Mouse (Mus musculus) adrenal gland, postnatal 25 days (tissue): ENCODE data around the gene Dglucy. TPM values are rescaled to one million over a fixed set of nuclear protein-coding genes. Genes with fewer than 3 reads are reported as not detected.

Experiments used
- DNase-seq: peaks from one replicate; pipeline ENCODE4 v3.0.0; 2021; ENCODE audit warnings: mixed read lengths
- total RNA-seq: library from RNA; stranded (reverse); gene quantifications from 2 replicates; pipeline ENCODE4 v1.2.3, GENCODE M21; 2021

Gene Dglucy
- total RNA-seq, 1 experiment from 2014 or later = 17.2 TPM

GRCm38 (mm10) chr12:100843171-100843570, 64.3 kb downstream of the Dglucy start:
- DNase-seq = no peak

- DNase-seq = no peak
Measured at GRCm38 (mm10) chr12:100844546-100844945, 65.7 kb downstream of the Dglucy start.

GRCm38 (mm10) chr12:100845829-100846228, 67.0 kb downstream of the Dglucy start:
- no peak for DNase-seq

- DNase-seq = no peak
Measured at GRCm38 (mm10) chr12:100846566-100846965, 67.7 kb downstream of the Dglucy start.

GRCm38 (mm10) chr12:100847437-100848080, 68.7 kb downstream of the Dglucy start:
- no peak for DNase-seq

- no peak for DNase-seq
Measured at GRCm38 (mm10) chr12:100849421-100850138, 70.7 kb downstream of the Dglucy start.

- no peak for DNase-seq
Measured at GRCm38 (mm10) chr12:100852370-100852769, 73.5 kb downstream of the Dglucy start.

- no peak for DNase-seq
Measured at GRCm38 (mm10) chr12:100856337-100856736, 77.5 kb downstream of the Dglucy start.

- no peak for DNase-seq
Measured at GRCm38 (mm10) chr12:100857791-100858190, 78.9 kb downstream of the Dglucy start.

GRCm38 (mm10) chr12:100862272-100862671, 83.4 kb downstream of the Dglucy start:
- no peak for DNase-seq

- DNase-seq = no peak
Measured at GRCm38 (mm10) chr12:100862856-100863446, 84.1 kb downstream of the Dglucy start.

- no peak for DNase-seq
Measured at GRCm38 (mm10) chr12:100865072-100865471, 86.2 kb downstream of the Dglucy start.

GRCm38 (mm10) chr12:100865509-100866078, 86.7 kb downstream of the Dglucy start:
- no peak for DNase-seq

- peak; percentile 12 for DNase-seq
Measured at GRCm38 (mm10) chr12:100867097-100867496, 88.2 kb downstream of the Dglucy start.

- DNase-seq = no peak
Measured at GRCm38 (mm10) chr12:100868049-100868622, 89.3 kb downstream of the Dglucy start.

- no peak for DNase-seq
Measured at GRCm38 (mm10) chr12:100871234-100871633, 92.4 kb downstream of the Dglucy start.

GRCm38 (mm10) chr12:100871841-100872240, 93.0 kb downstream of the Dglucy start:
- no peak for DNase-seq

- DNase-seq = no peak
Measured at GRCm38 (mm10) chr12:100873612-100874011, 94.8 kb downstream of the Dglucy start.

GRCm38 (mm10) chr12:100875553-100875952, 96.7 kb downstream of the Dglucy start:
- no peak for DNase-seq

- no peak for DNase-seq
Measured at GRCm38 (mm10) chr12:100875960-100876359, 97.1 kb downstream of the Dglucy start.

- DNase-seq = no peak
Measured at GRCm38 (mm10) chr12:100877936-100878335, 99.1 kb downstream of the Dglucy start.

GRCm38 (mm10) chr12:100878556-100878955, 99.7 kb downstream of the Dglucy start:
- no peak for DNase-seq

GRCm38 (mm10) chr12:100883168-100883567, 104.3 kb downstream of the Dglucy start:
- no peak for DNase-seq
